Mouse (Mus musculus) cerebellum, postnatal 25 days (tissue): ENCODE data around the gene Slc25a5.

ENCODE experiments used
- DNase-seq, 2 experiments: peaks; one replicate each; pipeline ENCODE4 v3.0.0; 2021; ENCODE audit warnings: mixed read lengths in 2 of 2

The Slc25a5 gene

GRCm38 (mm10) chrX:36795424-36796162 is at the start of gene Slc25a5:
Slc25a5 (plus strand) TSS chrX:36795651.
- DNase-seq, result peak; percentile 85 to 91

GRCm38 (mm10) chrX:36746789-36747188 is 48.7 kb upstream of the Slc25a5 start:
- DNase-seq, result no peak

- DNase-seq, result no peak
These were observed 46.9 kb upstream of the Slc25a5 start for GRCm38 (mm10) chrX:36748573-36748972.

GRCm38 (mm10) chrX:36749281-36749785 is 46.1 kb upstream of the Slc25a5 start:
- no peak for DNase-seq

GRCm38 (mm10) chrX:36750591-36750990 is 44.9 kb upstream of the Slc25a5 start:
- DNase-seq, result no peak

- DNase-seq, result no peak
These were observed 42.9 kb upstream of the Slc25a5 start for GRCm38 (mm10) chrX:36752586-36752985.

- DNase-seq, result no peak
These were observed 37.5 kb upstream of the Slc25a5 start for GRCm38 (mm10) chrX:36757796-36758472.

GRCm38 (mm10) chrX:36758566-36758965 is 36.9 kb upstream of the Slc25a5 start:
- DNase-seq, result no peak

- peak; percentile 12 to 62 for DNase-seq
These were observed 34.4 kb upstream of the Slc25a5 start for GRCm38 (mm10) chrX:36760946-36761635.

- DNase-seq, result no peak
These were observed 33.2 kb upstream of the Slc25a5 start for GRCm38 (mm10) chrX:36762289-36762688.

- no peak for DNase-seq
These were observed 32.6 kb upstream of the Slc25a5 start for GRCm38 (mm10) chrX:36762894-36763293.

- no peak for DNase-seq
These were observed 32.0 kb upstream of the Slc25a5 start for GRCm38 (mm10) chrX:36763298-36763933.

GRCm38 (mm10) chrX:36763934-36764317 is 31.5 kb upstream of the Slc25a5 start:
- DNase-seq, result no peak

GRCm38 (mm10) chrX:36767386-36767785 is 28.1 kb upstream of the Slc25a5 start:
- no peak for DNase-seq

- no peak for DNase-seq
These were observed 22.9 kb upstream of the Slc25a5 start for GRCm38 (mm10) chrX:36772591-36772990.

GRCm38 (mm10) chrX:36775520-36775919 is 19.9 kb upstream of the Slc25a5 start:
- no peak for DNase-seq

- DNase-seq, result no peak
These were observed 17.8 kb upstream of the Slc25a5 start for GRCm38 (mm10) chrX:36777694-36778093.

GRCm38 (mm10) chrX:36789360-36789759 is 6.1 kb upstream of the Slc25a5 start:
- DNase-seq, result no peak

- DNase-seq, result peak in 1 of 2 experiments; percentile 15
These were observed 880 bp upstream of the Slc25a5 start for GRCm38 (mm10) chrX:36794571-36794970.

GRCm38 (mm10) chrX:36796163-36796581 is 721 bp downstream of the Slc25a5 start:
- DNase-seq, result peak; percentile 86 to 92

- DNase-seq, result peak in 1 of 2 experiments; percentile 9
These were observed 1.3 kb downstream of the Slc25a5 start for GRCm38 (mm10) chrX:36796734-36797133.

GRCm38 (mm10) chrX:36799131-36799879 is 3.9 kb downstream of the Slc25a5 start:
- DNase-seq, result no peak
